Comparison of ENCODE assay signal across 8 mouse cellular contexts in genomic region chr10:19122221-19122620, GRCm38 (mm10).
DNase-seq lines count a peak whose midpoint lies in the region; ATAC-seq lines count a peak whose summit lies in the region.

No protein-coding gene starts in this region.

- H3K36me3 ChIP-seq in liver, embryonic 11.5 days (ENCODE audit: control insufficient read depth, insufficient read depth, low read length), result no peaks in the 10 kb centered on the region

- no peak overlapping the region for H3K27ac ChIP-seq in liver, embryonic 11.5 days (ENCODE audit: low read depth, low read length)

- no peaks in the 10 kb centered on the region for H3K9me3 ChIP-seq in liver, embryonic 11.5 days (ENCODE audit: control insufficient read depth, low read length)

- no peak overlapping the region for H3K4me3 ChIP-seq in liver, embryonic 11.5 days (ENCODE audit: low read depth, low read length)

- no peak overlapping the region for H3K4me2 ChIP-seq in liver, embryonic 11.5 days

- no peaks in the 10 kb centered on the region for H3K4me1 ChIP-seq in liver, embryonic 11.5 days (replicated peaks; ENCODE audit: control insufficient read depth, insufficient read depth, low read length)

- 65% methylated on average over 6 of the region's 6 CpGs for WGBS in liver, embryonic 11.5 days

- DNase-seq in left cerebral cortex, adult 11 months (ENCODE audit: low spot score), result peak; percentile 28
- DNase-seq in left cerebral cortex, postnatal 4 days, result no peak
- DNase-seq in fat pad, adult 2 months (ENCODE audit: extremely low read depth, low read depth, low spot score), result peak; percentile 42
- peak; percentile 44 for DNase-seq in kidney, postnatal 10 days
- DNase-seq in lung, postnatal 25 days (ENCODE audit: low spot score), result peak; percentile 78
- no peak for DNase-seq in liver, embryonic 11.5 days (ENCODE audit: low spot score)
- no peak for DNase-seq in cerebellum, adult 11 months
- DNase-seq in adrenal gland, postnatal 4 days (ENCODE audit: low spot score in 2 of 2), result no peak

- H3K27me3 ChIP-seq in liver, embryonic 11.5 days (replicated peaks; ENCODE audit: control insufficient read depth, insufficient read depth, low read length), result no peaks in the 10 kb centered on the region

- H3K9ac ChIP-seq in liver, embryonic 11.5 days (ENCODE audit: low read depth, low read length), result no peak overlapping the region

- intact Hi-C loops in left cerebral cortex, postnatal 4 days (cut with DNase I), result no loop called here

- no peak for ATAC-seq in liver, embryonic 11.5 days (replicated peaks; ENCODE audit: low FRiP score)

Comparison
In these comparisons a context has a peak if more than half of its experiments do, and no peak if none do; other contexts are left out.
1. DNase-seq: peak in left cerebral cortex, adult 11 months (single experiment), fat pad, adult 2 months (single experiment), kidney, postnatal 10 days (single experiment) and lung, postnatal 25 days (single experiment); none in left cerebral cortex, postnatal 4 days (single experiment), liver, embryonic 11.5 days (single experiment), cerebellum, adult 11 months (single experiment) and adrenal gland, postnatal 4 days (0 of 2).